8 mouse cellular contexts compared by ENCODE assay signal in genomic region chr7:28732341-28733142, GRCm38 (mm10). TPM values are rescaled to one million over a fixed set of nuclear protein-coding genes. Genes with fewer than 3 reads are reported as not detected.
DNase-seq lines count a peak whose midpoint lies in the region; ATAC-seq lines count a peak whose summit lies in the region.

No protein-coding gene starts in this region.

- peak; percentile 87 for ATAC-seq in forebrain, embryonic 13.5 days
- ATAC-seq in megakaryocyte, adult 5-6 weeks (ENCODE audit: poor library complexity, severe bottlenecking), result peak; percentile 97

- H3K4me3 ChIP-seq in forebrain, embryonic 13.5 days, result peak overlapping the region; percentile 44

- 3% methylated on average over 56 of the region's 58 CpGs for WGBS in forebrain, embryonic 13.5 days

- intact Hi-C loops in heart, postnatal 25 days (cut with DNase I), result no loop called here

- H3K4me2 ChIP-seq in forebrain, embryonic 13.5 days, result peak overlapping the region; percentile 68

- DNase-seq in ZHBTc4 (ENCODE audit: low read depth, low spot score) (peak; percentile 98), adipocyte (ENCODE audit: low spot score) (no peak)
- peak; percentile 64 for DNase-seq in cerebellum, adult 11 months
- DNase-seq in heart, postnatal 25 days (ENCODE audit: low spot score), result peak; percentile 46
- peak; percentile 94 to 95 for DNase-seq in kidney, postnatal 36 days
- DNase-seq in retina, postnatal 7 days (ENCODE audit: low read depth, low spot score), result peak; percentile 74

- no peak overlapping the region for H3K27ac ChIP-seq in forebrain, embryonic 13.5 days

- peaks cover 13% of the 10 kb centered on the region; the same call in 1 of the 2 replicates for H3K4me1 ChIP-seq in forebrain, embryonic 13.5 days

- 0 out of 2 replicates have a peak, but pooled peaks cover 4% of the 10 kb centered on the region for H3K9me3 ChIP-seq in forebrain, embryonic 13.5 days (replicated peaks)

- H3K9ac ChIP-seq in forebrain, embryonic 13.5 days, result peak overlapping the region; percentile 59

- H3K36me3 ChIP-seq in forebrain, embryonic 13.5 days (ENCODE audit: poor library complexity, severe bottlenecking), result peaks cover 16% of the 10 kb centered on the region

- H3K27me3 ChIP-seq in forebrain, embryonic 13.5 days, result peaks cover 7% of the 10 kb centered on the region; the same call in 1 of the 2 replicates

RNA-seq across cellular contexts. Expression of gene Mrps12, which starts 9.1 kb away (rescaled TPM):
- polyA plus RNA-seq in forebrain, embryonic 13.5 days (2015; fragmentation: Nextera tagmentation; extraction: Ambion mirVana), result 107 and 122 TPM in 2 replicates
- total RNA-seq in heart, postnatal 25 days (2021), result 10 to 100 TPM; 56.7 to 60.6 TPM
- total RNA-seq in megakaryocyte, adult 5-6 weeks (2015), result 67.6 and 79.2 TPM in 2 replicates
- total RNA-seq in megakaryocyte, adult 5-6 weeks (2017), result 29.1 and 32.0 TPM in 2 replicates

RNA-seq across cellular contexts. Expression of gene Sars2, which starts 9.2 kb away (rescaled TPM):
- 23.0 and 23.7 TPM in 2 replicates for polyA plus RNA-seq in forebrain, embryonic 13.5 days (2015; fragmentation: Nextera tagmentation; extraction: Ambion mirVana)
- 10 to 100 TPM; 15.4 to 15.7 TPM for total RNA-seq in heart, postnatal 25 days (2021)
- total RNA-seq in megakaryocyte, adult 5-6 weeks (2015), result 4.8 and 4.9 TPM in 2 replicates
- 5.6 and 6.9 TPM in 2 replicates for total RNA-seq in megakaryocyte, adult 5-6 weeks (2017)

RNA-seq across cellular contexts. Expression of gene Fbxo17, which starts 15.9 kb away (rescaled TPM):
- 4.4 and 5.3 TPM in 2 replicates for polyA plus RNA-seq in forebrain, embryonic 13.5 days (2015; fragmentation: Nextera tagmentation; extraction: Ambion mirVana)
- total RNA-seq in heart, postnatal 25 days (2021), result under 1 TPM; 0.36 to 0.92 TPM
- total RNA-seq in megakaryocyte, adult 5-6 weeks (2015), result 1.1 and 1.2 TPM in 2 replicates
- total RNA-seq in megakaryocyte, adult 5-6 weeks (2017), result 0.26 and 0.77 TPM in 2 replicates

RNA-seq across cellular contexts. Expression of gene Ccer2, which starts 23.4 kb away (rescaled TPM):
- not detected in 2 replicates for polyA plus RNA-seq in forebrain, embryonic 13.5 days (2015; fragmentation: Nextera tagmentation; extraction: Ambion mirVana)
- not detected for total RNA-seq in heart, postnatal 25 days (2021)
- total RNA-seq in megakaryocyte, adult 5-6 weeks (2015), result not detected in 2 replicates
- total RNA-seq in megakaryocyte, adult 5-6 weeks (2017), result not detected in 2 replicates

RNA-seq across cellular contexts. Expression of gene Sirt2, which starts 34.0 kb away (rescaled TPM):
- 86.3 and 86.9 TPM in 2 replicates for polyA plus RNA-seq in forebrain, embryonic 13.5 days (2015; fragmentation: Nextera tagmentation; extraction: Ambion mirVana)
- total RNA-seq in heart, postnatal 25 days (2021), result 10 to 100 TPM; 80.0 to 80.2 TPM
- total RNA-seq in megakaryocyte, adult 5-6 weeks (2015), result 70.0 and 73.0 TPM in 2 replicates
- total RNA-seq in megakaryocyte, adult 5-6 weeks (2017), result 28.0 and 36.7 TPM in 2 replicates
